Mouse (Mus musculus): ENCODE measurements around the gene Slc6a17.

DNA sequence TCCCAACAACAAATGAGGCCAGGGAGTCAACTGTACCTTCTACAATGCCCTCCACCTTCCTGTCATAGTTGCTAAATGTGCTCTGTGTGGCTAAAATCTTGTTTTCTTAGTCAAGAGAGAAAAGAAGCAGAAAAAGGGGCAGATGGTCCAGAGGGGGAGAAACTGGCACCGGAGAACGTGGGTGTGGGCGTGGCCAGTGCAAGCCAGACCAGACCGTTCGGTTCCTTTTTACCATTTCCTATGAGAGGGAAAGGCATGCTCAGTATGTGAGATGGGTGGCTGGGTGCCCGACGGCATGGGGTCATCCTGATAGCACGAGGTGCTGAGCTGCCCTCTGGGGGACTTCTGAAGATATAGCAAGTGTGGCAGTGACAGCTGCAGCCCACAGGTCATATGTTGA is 9.1 kb downstream of the Slc6a17 start:
- TF ChIP-seq POLR2A (IDR thresholded peaks at IDR 0.05; ENCODE audit: extremely low read depth, insufficient read depth, low read length), result no peak
- no peak for TF ChIP-seq CTCF (IDR thresholded peaks at IDR 0.05; ENCODE audit: extremely low read depth, insufficient read depth, low read length)

All from cortical plate, adult 2 months (tissue).